Mouse (Mus musculus): ENCODE measurements around the gene Blcap.

GRCm38 (mm10) chr2:157534163-157534562 lies 36.9 kb downstream of the Blcap start:
- TF ChIP-seq CTCF (conservative IDR thresholded peaks at IDR 0.05; ENCODE audit: low read length) (no peak), NANOG (IDR thresholded peaks at IDR 0.05; ENCODE audit: borderline replicate concordance, low read length) (no peak)
